Mouse (Mus musculus) layer of hippocampus, postnatal 25 days (tissue): ENCODE results near the gene Nhlrc1. TPM values are rescaled to one million over a fixed set of nuclear protein-coding genes. Genes with fewer than 3 reads are reported as not detected.

Experiments used
- DNase-seq, 2 experiments: peaks; one replicate each; pipeline ENCODE4 v3.0.0; 2022; ENCODE audit warnings: mixed read lengths in 2 of 2, low spot score in 1 of 2; ENCODE audit errors: extremely low spot score in 1 of 2
- total RNA-seq, 2 experiments: library from RNA; stranded (reverse); gene quantifications; 2 replicates each; pipeline ENCODE4 v1.2.3; 2021

Gene Nhlrc1
- total RNA-seq = 10 to 100 TPM; 17.4 to 20.6 TPM

DNA sequence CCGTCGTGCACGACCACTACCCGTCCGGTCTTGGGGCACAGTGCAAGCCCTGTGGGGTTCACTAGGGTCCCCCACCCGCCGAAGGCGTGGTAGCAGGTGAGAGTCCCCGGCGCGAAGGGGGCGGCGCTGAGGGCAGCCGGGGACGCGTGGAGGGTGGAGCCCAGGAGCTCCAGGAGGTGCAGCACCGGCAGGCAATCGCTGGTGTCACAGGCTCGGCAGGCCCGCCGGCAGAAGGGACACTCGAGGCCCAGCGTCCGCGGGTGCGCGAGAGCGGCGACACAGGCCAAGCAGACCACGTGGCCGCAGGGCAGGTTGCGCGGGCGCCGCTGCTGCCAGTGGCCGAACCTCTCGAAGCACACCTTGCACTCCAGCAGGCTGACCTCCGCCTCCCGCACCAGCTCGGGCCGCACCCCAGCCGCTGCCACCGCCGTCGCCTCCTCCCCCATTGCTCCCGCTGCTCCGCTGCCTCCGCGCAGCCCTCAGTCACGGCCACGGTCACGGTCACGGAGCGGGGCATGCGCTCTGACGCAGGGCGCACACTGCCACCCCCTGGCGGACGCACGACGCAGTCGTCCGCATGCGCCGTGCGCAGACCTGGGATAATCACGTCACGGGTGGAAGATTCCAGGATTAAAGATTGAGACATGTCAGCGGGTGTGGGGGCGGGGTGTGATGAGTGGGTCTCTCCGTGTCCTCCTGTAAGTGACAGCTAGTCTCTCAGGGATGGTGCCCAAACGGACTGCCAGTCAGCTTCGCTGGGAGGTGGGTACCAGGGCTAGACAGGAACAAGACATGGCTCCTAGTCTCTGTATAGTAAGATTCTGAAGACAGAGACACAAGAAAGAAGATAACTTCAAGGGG, at the start of gene Nhlrc1:
TSS of gene Nhlrc1 (minus strand) at position 517 of the 861 bp plus-strand sequence.
- DNase-seq = peak; percentile 75 to 83

DNA sequence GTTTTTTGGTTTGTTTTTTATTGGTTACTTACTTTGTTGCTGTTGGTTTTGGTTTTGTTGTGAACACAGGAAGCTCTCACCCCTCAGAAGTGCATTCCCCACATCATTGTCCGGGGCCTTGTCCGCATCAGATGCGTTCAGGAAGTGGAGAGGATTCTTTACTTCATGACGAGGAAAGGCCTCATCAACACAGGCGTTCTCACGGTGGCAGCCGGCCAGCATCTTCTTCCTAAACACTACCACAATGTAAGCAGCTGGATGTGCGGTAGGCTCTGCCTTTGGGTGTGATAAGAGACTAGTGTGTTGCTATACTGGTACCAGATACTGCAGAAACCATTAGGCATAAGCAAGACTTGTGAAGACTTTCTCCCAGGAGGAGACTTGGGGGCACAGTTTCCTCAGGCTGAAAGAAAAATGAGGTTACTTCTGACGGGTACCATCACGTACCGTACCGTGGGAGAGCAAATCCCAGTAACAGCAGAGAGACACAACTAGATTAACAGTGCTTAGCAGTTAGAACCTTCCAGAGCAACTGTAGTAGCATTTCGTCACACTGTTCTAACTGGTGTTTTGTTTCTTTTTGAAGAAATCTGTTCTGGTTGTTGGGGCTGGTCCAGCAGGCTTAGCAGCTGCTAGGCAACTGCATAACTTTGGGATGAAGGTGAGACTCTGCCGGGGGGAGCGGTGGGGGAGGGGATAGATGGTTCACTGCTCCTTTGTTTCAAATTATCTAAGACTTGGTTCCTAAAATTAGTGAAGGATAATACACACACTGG, 49.5 kb upstream of the Nhlrc1 start:
- DNase-seq = no peak

DNA sequence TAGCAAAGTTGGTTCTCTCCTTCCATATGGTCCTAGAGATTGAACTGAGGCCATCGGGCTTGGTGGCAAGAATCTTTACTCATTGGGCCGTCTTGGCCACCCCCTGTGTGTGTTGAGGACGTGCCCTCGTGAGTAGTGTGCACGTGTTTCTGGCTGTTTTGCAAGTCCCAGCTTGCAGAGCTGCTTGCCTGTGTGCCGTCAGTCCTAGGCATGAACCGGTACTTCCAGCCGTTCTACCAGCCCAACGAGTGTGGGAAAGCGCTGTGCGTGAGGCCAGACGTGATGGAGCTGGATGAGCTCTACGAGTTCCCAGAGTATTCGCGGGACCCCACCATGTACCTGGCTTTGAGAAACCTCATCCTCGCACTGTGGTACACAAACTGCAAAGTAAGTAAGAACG, 48.1 kb upstream of the Nhlrc1 start:
- DNase-seq = no peak

DNA sequence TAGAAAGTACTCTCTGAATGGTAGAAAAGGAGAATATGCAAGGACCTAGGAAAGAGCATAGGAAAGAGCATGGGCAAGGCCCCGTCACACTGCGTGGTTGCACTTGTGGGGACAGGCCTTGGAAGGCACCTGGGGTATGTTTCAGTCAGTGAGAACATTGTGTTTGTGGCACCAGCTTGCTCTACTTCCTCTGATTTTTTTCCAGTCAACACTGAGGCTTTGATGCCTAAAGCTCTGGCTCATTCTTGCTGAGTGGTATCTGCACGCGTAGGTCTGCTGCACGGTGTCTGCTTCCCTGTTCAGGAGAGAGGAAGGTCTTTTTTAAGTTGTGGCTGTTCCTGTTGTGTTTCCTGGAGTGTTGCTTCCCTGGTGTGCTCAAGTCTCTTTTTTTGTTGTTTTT, 42.1 kb upstream of the Nhlrc1 start:
- no peak for DNase-seq

DNA sequence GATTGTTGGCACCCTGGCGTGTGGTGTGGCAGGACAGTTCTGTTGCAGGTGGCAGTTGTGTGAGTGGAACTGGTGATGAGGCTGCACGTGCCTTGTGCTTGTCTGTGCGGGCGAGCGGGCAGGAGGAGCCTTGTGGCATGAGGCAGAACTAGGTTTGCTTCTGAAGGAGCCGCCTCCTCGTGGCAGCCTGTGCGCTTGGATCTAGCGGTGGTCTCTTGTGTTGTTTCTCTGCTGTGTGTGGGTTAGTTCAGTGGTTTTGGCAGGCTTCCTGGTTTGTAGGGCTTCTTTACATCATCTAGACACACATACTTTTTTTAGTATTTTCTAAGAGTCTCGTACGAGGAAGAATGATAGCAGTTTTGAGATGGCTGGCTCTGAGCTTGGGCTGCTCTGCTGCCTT, 41.5 kb upstream of the Nhlrc1 start:
- peak; percentile 5 to 9 for DNase-seq

DNA sequence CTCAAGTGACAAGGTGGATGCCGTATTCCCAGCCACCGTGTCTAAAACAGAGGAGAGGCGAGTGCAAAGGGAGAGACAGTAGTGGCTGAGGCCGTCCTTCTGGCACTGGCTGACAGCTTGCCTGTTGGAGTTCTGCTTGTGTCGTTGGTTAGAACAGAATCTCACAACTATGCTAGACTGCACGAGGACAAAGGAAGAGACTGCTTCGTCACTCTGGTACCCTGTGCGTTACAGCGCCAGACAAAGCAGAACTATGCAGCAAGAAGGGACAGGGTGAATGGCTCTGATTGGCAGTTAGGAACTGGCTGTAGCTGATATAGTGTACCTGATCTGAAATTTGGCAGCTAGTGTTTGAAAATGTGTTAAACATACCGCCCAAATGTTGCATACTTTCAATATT, 39.3 kb upstream of the Nhlrc1 start:
- no peak for DNase-seq

DNA sequence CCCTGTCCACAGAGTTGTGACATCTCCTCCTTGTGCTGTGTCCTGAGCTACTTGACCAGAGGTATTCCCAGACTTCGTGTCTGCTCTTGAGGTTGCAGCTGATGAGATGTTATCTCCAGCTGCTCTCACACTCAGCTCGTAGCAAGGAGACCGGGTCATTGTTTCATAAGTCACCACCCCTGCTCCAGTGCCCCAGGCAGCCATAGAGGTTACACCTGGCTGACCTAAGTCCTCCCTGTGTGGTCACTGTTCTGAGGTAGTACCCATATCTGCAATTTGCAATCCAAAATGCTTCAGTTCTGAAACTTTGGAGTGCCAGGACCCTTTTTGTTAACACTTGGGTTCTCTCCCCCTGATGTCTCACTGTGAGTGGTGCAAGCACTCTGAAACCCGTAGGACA, 35.4 kb upstream of the Nhlrc1 start:
- DNase-seq = no peak

DNA sequence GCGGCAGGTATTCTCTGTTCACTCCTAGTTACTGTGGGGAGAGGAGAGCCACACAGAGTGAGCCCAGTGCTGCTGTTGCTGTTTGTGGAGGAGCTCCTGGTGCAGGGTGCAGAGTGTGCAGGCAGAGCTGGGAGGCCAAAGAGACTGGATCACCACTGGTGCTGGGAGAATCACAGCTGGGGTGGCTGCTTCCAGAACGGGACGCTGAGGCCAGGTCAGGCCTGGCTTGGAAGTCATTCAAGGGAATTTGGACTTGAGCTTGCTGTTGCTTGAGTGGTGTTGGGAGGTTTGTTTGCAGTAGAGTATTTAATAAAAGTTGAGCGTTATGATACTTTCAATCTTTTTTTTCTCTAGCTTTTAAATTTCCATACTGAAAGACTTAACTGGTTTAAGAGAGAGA, 33.3 kb upstream of the Nhlrc1 start:
- DNase-seq = no peak

DNA sequence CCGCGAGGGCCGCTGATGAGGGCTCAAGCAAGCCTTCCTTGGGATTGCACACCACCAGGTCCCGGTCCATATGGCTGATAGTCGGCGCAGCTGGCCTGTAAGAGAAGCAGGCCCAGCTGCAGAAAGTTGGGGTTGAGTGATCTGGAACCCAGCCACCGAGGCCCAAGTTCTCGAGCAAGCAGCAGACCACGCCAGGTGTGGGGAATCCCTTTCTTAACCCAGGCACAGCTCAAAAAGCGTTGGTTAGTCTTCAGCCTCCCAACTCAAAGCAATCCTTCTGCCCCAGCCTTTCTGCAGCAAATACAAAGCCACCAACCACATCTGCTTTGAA, 29.9 kb upstream of the Nhlrc1 start, which contains the start of gene Tpmt:
TSS of gene Tpmt (minus strand) at position 121 of the 331 bp plus-strand sequence.
- DNase-seq = no peak

DNA sequence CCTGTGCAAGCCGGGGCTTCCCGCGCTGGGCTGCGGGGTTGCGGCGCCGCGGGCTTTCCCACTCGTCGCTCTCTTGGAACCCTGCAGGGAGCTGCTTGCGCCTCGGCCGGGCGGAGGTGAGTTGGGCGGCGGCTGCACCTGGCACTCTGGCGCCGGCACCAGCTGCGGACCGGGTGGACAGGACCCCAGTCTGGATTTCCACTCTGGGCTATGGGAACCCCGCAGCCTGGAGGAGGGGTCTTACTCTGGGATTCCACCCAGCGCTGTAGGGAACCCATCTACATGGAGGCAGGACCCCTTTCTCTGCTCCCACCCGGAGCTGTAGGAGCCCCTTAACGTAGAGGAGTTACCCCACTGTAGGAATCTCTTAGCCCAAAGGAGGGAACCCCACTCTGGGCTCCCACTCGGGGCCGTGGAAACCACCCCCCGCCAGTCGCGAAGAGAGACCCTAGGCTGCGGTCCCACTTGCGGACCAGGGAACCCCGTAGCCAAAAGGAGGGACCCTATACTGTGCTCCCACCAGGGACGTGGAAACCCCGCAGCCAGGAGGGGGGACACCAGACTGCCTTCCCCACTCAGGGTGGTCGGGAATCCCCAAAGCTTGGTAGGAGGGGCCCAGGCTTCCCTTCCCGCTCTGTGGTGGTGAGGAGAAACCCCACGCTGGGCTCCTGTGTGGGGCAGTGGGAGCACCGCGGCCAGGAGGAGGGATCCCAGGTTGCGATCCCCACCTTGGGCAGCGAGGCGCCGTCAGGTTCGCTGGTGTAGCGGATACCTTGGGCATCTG, 29.4 kb upstream of the Nhlrc1 start:
- DNase-seq = no peak

DNA sequence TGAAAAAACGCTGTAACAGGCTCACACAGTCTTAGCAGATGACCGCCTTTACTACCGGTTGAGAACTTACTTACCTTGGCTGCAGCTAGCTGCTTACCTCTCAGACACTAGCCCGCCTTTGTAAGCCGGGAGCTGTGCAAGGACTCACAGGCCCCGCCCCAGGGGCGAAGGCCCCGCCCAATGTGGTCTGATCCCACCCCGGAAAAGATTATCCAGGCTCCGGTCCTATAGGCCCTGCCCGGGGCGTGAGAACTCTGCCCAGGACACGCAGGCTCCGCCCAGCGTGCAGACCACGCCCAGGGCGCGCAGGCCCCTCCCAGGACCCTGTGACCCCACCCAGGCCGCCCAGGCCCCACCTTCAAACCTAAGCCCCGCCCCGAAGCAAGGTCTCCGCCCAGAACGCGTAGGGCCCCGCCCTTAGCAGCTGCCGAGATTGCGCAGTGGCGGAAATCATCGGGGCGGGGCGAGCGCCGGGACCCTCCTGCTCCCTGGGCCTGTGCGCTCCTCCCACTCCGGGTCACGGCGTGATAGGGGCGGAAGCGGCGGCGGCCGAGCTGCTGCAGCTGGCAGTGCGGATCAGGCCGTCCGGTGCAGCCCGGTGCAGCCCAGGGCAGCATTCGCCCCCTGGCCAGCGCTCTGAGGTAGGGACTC, 28.5 kb upstream of the Nhlrc1 start, which contains the start of gene Kdm1b:
TSS of gene Kdm1b (plus strand) at position 470 of the 651 bp plus-strand sequence.
- peak; percentile 94 to 96 for DNase-seq

DNA sequence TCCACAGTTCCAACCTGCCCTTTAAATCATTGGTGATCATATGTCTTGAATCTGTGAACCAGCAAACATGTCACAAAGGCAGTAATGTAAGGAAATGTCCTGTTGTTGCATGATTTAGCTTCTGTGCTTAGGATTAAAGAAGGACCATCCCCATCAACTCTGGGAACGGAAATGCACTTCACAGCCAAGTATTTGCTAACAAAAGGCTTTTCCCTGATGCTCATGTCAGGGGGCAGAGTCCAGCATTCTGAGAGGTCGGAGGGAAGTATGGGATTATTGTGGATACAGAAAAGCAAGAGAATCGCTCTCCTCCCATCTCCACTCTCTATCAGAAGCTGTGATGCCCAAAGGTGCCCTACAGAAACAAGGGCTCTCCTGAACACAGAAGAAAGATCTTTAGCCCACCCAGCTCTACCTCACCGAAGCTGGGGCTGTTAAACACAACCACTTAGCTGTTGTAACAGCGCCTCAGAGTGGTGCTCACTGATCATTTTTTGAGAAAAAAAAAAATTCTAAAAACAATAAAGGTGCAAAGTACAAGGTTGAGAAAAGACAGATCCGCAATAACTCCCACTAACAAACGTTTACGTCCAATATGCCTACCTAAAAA, 27.5 kb upstream of the Nhlrc1 start:
- DNase-seq = no peak

DNA sequence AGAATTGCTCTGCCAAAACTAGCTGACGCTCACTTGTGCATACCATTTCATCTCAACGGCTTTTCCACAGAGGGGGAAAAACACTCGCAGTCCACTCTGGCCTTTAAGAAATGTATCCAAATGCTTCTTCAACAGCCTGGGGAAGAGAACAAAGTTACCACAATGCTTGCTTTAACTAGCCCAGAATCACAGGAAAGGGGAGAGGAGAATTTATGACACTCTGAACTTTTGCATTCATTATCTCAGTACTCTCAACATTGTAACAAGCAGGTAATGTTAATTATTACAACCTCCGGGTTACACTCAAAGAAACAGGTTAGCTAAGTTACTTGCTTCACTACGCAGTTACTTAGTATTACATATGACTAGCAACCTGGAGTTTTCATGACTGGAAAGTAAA, 25.4 kb upstream of the Nhlrc1 start:
- DNase-seq = no peak

DNA sequence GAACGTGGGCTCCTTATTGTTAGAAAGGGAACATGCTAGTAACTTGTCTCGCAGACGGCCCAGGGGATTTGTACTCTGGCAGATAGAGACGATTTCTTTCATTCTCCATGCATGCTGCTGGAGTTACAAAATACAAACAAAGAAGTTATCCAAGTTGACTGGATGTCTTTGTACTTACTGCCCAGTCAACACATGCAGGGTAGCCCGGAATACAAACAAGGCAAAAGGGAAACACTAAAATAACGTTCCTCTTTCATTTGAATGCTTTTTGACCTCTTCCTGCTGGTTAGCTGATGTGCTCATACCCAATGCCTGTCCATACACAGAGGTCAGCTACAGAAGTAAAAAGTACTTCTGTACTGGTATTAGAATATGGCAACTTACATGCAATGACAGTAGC, 23.3 kb upstream of the Nhlrc1 start:
- no peak for DNase-seq

DNA sequence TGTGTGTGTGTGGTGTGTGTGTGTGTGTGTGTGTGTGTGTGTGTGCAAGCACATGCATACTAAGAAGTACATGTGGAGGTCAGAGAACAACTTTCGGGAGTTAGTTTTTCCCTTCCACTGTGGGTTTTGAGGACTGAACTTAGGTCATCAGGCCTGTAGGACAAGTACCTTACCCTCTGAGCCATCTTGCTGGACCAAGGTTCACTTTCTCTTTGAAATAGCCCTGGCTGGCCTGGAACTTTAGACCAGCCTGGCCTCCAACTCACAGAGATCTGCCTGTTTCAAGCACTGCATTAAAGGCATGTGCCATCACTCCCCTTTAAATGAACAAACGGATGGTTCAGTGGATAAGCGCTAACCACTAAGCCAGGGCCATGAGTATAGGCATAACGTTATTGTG, 19.0 kb upstream of the Nhlrc1 start:
- DNase-seq = no peak

DNA sequence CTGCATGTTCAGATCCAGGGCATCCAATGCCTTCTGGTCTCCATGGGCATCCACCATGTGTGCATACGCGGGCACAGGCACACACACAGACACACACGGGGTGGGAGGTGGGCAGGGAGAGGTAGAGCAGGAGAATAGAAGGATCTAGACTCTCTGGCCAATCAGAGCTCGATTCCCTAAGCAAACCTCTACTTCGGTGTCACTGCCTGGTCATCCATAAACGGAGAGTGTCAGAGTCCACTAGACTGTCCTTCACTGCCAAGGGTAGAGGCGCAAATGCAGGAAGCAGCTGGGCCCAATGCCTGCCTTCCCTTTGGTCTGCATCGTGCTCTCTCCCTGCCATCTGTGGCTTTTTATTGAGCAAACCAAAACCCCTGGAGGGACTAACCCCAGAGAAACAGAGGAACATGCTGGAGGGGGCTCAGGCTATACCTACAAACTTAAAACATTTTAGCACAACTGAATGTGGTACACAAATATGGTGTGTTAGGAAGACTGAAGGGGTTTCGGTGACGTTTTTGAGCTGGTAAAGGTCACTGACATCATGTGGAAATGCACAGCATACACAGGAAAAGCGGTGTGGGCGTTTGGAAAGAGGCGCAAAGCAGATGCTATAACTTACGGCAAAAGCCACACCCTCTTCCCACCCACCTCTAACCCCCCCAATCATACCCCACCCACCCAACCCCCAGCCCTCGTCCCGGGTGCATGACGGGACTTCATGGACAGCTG, 15.9 kb upstream of the Nhlrc1 start:
- DNase-seq = no peak

DNA sequence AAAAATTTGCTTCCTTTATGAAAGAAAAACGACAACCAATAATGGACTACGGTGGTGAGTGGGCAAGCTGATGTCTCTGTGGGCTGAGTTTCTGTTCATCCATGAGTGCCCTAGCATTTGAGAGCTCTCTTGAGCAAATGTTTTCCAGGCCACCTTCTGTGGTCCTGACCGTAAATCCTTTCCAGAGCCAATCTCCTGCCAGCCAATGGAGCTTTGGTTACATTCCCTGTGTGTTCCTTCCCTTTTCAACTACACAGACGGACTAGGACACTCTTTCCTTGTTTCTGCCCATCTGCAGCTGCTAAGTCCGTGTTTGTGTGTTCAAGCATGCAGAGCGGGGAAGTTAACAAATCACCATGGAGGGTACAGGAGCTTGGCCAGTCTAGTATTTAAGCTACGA, 6.1 kb upstream of the Nhlrc1 start:
- DNase-seq = no peak

DNA sequence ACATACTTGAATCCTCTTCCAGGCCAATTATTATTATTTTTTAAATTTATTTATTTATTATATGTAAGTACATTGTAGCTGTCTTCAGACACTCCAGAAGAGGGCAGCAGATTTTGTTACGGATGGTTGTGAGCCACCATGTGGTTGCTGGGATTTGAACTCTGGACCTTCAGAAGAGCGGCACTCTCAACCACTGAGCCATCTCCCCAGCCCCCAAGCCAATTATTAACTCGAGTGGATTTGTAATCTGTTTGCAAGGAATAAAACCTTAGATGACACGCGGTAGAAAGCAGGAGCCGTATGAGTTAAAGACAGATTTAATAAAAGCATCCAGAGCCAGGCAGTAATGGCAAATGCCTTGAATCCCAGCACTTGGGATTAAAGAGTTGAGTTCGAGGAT, 5.1 kb upstream of the Nhlrc1 start:
- no peak for DNase-seq

DNA sequence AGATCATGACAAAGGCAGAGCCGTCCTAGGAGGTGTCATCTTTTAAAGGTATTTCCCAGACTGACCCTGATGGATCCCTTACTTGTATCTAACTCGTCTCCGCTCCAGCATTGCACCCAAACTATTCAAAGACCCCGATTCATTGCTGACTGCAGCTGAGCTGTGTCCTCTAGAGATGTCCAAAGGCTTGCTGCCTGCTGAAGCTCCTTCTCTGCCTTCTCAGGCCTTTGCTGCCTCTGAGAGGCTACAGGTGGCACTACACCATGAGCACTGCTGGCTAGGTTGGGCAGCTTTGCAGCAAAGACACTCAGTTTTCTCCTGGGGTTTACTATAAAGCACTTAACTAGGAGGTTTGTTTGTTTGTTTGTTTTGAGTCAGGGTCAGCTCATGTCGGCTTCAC, 2.6 kb upstream of the Nhlrc1 start:
- peak; percentile 27 to 55 for DNase-seq

DNA sequence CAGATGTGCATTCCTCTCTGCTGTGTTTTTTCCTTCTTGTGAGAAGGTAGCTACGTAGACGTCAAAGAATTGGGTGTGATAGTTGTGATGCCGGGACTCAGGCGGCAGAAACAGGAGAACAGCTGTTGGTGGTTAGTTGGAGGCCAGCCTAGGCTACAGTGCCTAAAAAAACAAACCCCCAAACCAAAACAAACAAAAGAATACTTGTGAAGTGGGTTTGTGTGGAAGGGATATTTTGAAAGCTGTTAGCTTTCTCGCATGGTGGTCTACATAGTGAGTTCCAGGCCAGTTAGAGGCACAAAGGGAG, 498 bp upstream of the Nhlrc1 start:
- no peak for DNase-seq
